Mouse (Mus musculus) erythroblast, embryonic 14.5 days (primary cell): Measurements from ENCODE around the gene Aif1.

Experiments
- GATA1 ChIP-seq: IDR thresholded peaks from 2 replicates; pipeline ENCODE4 v1.6.1; 2012; ENCODE audit warnings: low read length, inconsistent platforms, mixed read lengths
- TAL1 ChIP-seq: IDR thresholded peaks from 3 replicates; pipeline ENCODE4 v1.6.1; 2012; ENCODE audit warnings: low read length, inconsistent platforms, mixed read lengths

- TF ChIP-seq GATA1 (no peak), TAL1 (no peak)
These were observed 20.4 kb downstream of the Aif1 start for GRCm38 (mm10) chr17:35155451-35155850.
